Mouse (Mus musculus) G1E (cell line): ENCODE measurements around the gene Dnah11.

Experiments
- CTCF ChIP-seq: IDR thresholded peaks from 2 replicates; pipeline ENCODE4 v1.5.1; 2012; ENCODE audit warnings: low read depth, low read length, inconsistent platforms, mixed read lengths
- GATA1 ChIP-seq: IDR thresholded peaks from 2 replicates; pipeline ENCODE4 v1.6.1; 2012; ENCODE audit warnings: borderline replicate concordance, low read length, inconsistent platforms, mixed read lengths
- GATA2 ChIP-seq: IDR thresholded peaks from 2 replicates; pipeline ENCODE4 v1.6.1; 2012; ENCODE audit warnings: low read depth, low read length, inconsistent platforms, borderline replicate concordance
- POLR2AphosphoS5 ChIP-seq: IDR thresholded peaks from 2 replicates; pipeline ENCODE4 v1.6.1; 2012; ENCODE audit warnings: low read depth, low read length, inconsistent platforms; ENCODE audit not compliant: insufficient replicate concordance
- TAL1 ChIP-seq: conservative IDR thresholded peaks from 2 replicates; pipeline ENCODE4 v1.6.1; 2012; ENCODE audit warnings: low read depth, low read length, inconsistent platforms, mixed read lengths

DNA sequence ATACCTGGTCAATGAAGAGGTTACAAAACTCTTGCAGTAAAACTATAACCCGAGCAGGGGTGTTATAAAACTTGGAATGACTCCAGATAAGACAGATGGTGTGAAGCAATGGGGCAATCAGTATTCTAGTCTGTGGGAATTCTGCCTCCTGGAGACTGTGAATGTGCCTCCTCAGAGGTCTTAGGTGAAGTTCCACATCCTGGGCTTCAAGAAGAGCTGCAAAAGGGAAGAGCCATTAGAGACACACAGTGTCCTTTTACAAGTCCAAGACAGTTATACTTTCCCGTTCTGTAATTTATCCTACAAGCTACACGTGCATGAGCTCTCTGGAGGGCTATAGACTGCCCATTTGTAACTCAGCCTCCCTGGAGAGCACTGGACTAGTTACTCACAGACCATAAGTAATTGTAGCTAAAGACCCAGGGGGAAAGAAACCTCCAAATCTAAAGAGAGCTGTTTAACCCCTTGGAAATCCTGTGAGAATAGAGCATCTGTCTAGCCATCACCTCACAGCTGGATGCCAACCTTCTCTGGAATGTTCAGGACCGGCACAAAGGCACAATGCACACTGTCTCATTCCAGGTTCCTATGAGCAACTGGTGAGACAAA is 11.9 kb downstream of the Dnah11 start:
- TF ChIP-seq CTCF = no peak
- no peak for TF ChIP-seq POLR2AphosphoS5
- no peak for TF ChIP-seq GATA1
- no peak for TF ChIP-seq GATA2
- no peak for TF ChIP-seq TAL1
